Mouse (Mus musculus): ENCODE results near the gene Fam160a1. TPM values are rescaled to one million over a fixed set of nuclear protein-coding genes. Genes with fewer than 3 reads are reported as not detected.

Fam160a1 gene
- total and polyA plus RNA-seq, 2 experiments from 2014 or later: 0.45 to 1.2 TPM

DNA sequence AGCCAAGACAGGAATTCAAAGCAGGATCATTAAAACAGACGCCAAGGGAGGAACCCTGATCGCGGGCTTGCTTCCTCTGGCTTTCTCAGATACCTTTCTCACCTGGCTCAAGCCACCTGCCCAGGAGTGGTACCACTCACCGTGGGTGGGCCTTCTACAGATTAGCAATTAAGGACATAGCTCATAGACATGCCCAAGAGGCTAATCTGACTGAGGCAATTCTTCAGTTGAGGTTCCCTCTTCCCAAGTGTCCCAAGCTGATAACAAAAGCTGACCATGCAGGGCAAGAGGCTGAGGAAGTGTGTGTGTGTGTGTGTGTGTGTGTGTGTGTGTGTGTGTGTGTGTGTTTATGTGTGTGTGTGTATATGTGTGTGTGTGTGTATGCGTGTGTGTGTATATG, 38.9 kb upstream of the Fam160a1 start:
- H3K27me3 ChIP-seq (ENCODE audit: insufficient read depth, low read length): no peaks in the 10 kb centered on the region
- H3K36me3 ChIP-seq (ENCODE audit: insufficient read depth, low read length): no peaks in the 10 kb centered on the region
- 80% methylated on average over 5 of the region's 5 CpGs for WGBS
- no peak overlapping the region for H3K9ac ChIP-seq (replicated peaks; ENCODE audit: low read length)
- TF ChIP-seq CTCF (IDR thresholded peaks at IDR 0.05; ENCODE audit: low read depth): no peak
- no peak overlapping the region for H3K4me3 ChIP-seq (ENCODE audit: low read length)
- no peak overlapping the region for H3K27ac ChIP-seq
- DNase-seq (ENCODE audit: low spot score) (no peak), ATAC-seq (no peak)
- no peaks in the 10 kb centered on the region for H3K9me3 ChIP-seq (ENCODE audit: low read length)
- no peaks in the 10 kb centered on the region for H3K4me1 ChIP-seq (ENCODE audit: insufficient read depth, low read length)
- no peak overlapping the region for H3K4me2 ChIP-seq (ENCODE audit: low read depth, low read length)

- H3K9me3 ChIP-seq (ENCODE audit: low read length): no peaks in the 10 kb centered on the region
- no peak for DNase-seq (ENCODE audit: low spot score)
Observed at GRCm38 (mm10) chr3:85855043-85855442, 38.0 kb upstream of the Fam160a1 start.

DNA sequence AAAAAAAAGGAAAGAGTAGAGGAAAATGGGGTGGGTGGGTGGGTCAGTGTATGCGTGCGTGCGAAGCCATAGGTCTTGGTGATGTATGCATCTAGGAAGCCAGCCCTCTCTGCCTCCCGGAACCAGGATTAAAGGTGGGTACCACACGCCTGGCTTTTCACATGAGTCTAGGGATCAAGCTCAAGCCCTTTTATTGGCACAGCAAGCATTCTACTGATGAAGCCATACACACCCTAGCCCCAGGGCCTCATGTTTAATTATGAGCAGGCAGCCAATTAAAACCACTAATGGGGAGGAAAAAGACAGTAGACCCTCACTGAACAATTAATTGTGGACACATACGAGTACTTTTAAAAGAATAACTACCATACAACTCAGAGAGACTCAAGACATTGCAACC, 37.1 kb upstream of the Fam160a1 start:
- Histone ChIP-seq H3K9ac (replicated peaks; ENCODE audit: low read length) (no peak overlapping the region), H3K36me3 (ENCODE audit: insufficient read depth, low read length) (no peaks in the 10 kb centered on the region), H3K27ac (no peak overlapping the region), H3K4me2 (ENCODE audit: low read depth, low read length) (no peak overlapping the region), H3K4me3 (ENCODE audit: low read length) (no peak overlapping the region), H3K4me1 (ENCODE audit: insufficient read depth, low read length) (no peaks in the 10 kb centered on the region), H3K9me3 (ENCODE audit: low read length) (no peaks in the 10 kb centered on the region), H3K27me3 (ENCODE audit: insufficient read depth, low read length) (no peaks in the 10 kb centered on the region)
- WGBS: 84% methylated on average over 6 of the region's 6 CpGs
- ATAC-seq (no peak), DNase-seq (ENCODE audit: low spot score) (no peak)
- TF ChIP-seq CTCF (IDR thresholded peaks at IDR 0.05; ENCODE audit: low read depth): no peak

More at GRCm38 (mm10) chr3:85855043-85855442, 38.0 kb upstream of the Fam160a1 start:
- no peak for ATAC-seq
- H3K36me3 ChIP-seq (ENCODE audit: insufficient read depth, low read length): no peaks in the 10 kb centered on the region
- no peak for TF ChIP-seq CTCF (IDR thresholded peaks at IDR 0.05; ENCODE audit: low read depth)
- H3K27ac ChIP-seq: no peak overlapping the region
- H3K4me3 ChIP-seq (ENCODE audit: low read length): no peak overlapping the region
- H3K4me1 ChIP-seq (ENCODE audit: insufficient read depth, low read length): no peaks in the 10 kb centered on the region
- H3K9ac ChIP-seq (replicated peaks; ENCODE audit: low read length): no peak overlapping the region
- no peaks in the 10 kb centered on the region for H3K27me3 ChIP-seq (ENCODE audit: insufficient read depth, low read length)
- H3K4me2 ChIP-seq (ENCODE audit: low read depth, low read length): no peak overlapping the region
- 82% methylated on average over 3 of the region's 3 CpGs for WGBS

- Histone ChIP-seq H3K36me3 (ENCODE audit: insufficient read depth, low read length) (no peaks in the 10 kb centered on the region), H3K4me2 (ENCODE audit: low read depth, low read length) (no peak overlapping the region), H3K4me3 (ENCODE audit: low read length) (no peak overlapping the region), H3K9me3 (ENCODE audit: low read length) (no peaks in the 10 kb centered on the region), H3K27me3 (ENCODE audit: insufficient read depth, low read length) (no peaks in the 10 kb centered on the region), H3K9ac (replicated peaks; ENCODE audit: low read length) (no peak overlapping the region), H3K4me1 (ENCODE audit: insufficient read depth, low read length) (no peaks in the 10 kb centered on the region), H3K27ac (no peak overlapping the region)
- DNase-seq (ENCODE audit: low spot score): no peak
- ATAC-seq: no peak
- TF ChIP-seq CTCF (IDR thresholded peaks at IDR 0.05; ENCODE audit: low read depth): no peak
- 88% methylated on average over 4 of the region's 4 CpGs for WGBS
Observed at GRCm38 (mm10) chr3:85853715-85854114, 36.6 kb upstream of the Fam160a1 start.

DNA sequence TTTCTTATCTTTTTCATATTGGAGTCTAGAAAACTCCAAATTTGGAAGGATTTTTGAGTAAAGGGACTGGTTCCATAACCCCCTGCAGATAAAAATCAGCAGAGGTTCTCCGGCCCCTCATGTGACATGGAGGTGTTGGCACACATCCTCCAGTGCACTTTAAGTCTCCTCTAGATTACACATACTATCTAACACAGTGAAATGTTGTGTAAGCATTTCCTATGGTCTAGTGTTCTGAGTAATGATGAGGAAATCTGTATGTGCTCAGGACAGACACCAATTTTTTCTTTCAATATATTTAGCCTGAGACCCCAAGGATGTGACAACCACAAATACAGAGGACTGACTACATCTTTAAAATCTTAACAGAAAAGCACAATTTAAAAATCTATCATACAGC, 33.0 kb upstream of the Fam160a1 start:
- Histone ChIP-seq H3K36me3 (ENCODE audit: insufficient read depth, low read length) (no peaks in the 10 kb centered on the region), H3K9ac (replicated peaks; ENCODE audit: low read length) (no peak overlapping the region)
- no peak for TF ChIP-seq CTCF (IDR thresholded peaks at IDR 0.05; ENCODE audit: low read depth)

GRCm38 (mm10) chr3:85846316-85846715, 29.2 kb upstream of the Fam160a1 start:
- 88% methylated on average over 1 of the region's 1 CpGs for WGBS
- ATAC-seq: no peak
- no peak overlapping the region for H3K9ac ChIP-seq (replicated peaks; ENCODE audit: low read length)

More for the DNA sequence above, 33.0 kb upstream of the Fam160a1 start:
- H3K27ac ChIP-seq: no peak overlapping the region
- DNase-seq (ENCODE audit: low spot score): no peak
- H3K4me1 ChIP-seq (ENCODE audit: insufficient read depth, low read length): no peaks in the 10 kb centered on the region
- no peaks in the 10 kb centered on the region for H3K9me3 ChIP-seq (ENCODE audit: low read length)
- ATAC-seq: no peak
- no peaks in the 10 kb centered on the region for H3K27me3 ChIP-seq (ENCODE audit: insufficient read depth, low read length)
- no peak overlapping the region for H3K4me2 ChIP-seq (ENCODE audit: low read depth, low read length)
- WGBS: 88% methylated on average over 1 of the region's 1 CpGs
- H3K4me3 ChIP-seq (ENCODE audit: low read length): no peak overlapping the region

GRCm38 (mm10) chr3:85845341-85845740, 28.2 kb upstream of the Fam160a1 start:
- H3K4me3 ChIP-seq (ENCODE audit: low read length): no peak overlapping the region
- 83% methylated on average over 6 of the region's 6 CpGs for WGBS
- no peak overlapping the region for H3K4me2 ChIP-seq (ENCODE audit: low read depth, low read length)
- H3K4me1 ChIP-seq (ENCODE audit: insufficient read depth, low read length): no peaks in the 10 kb centered on the region
- no peaks in the 10 kb centered on the region for H3K9me3 ChIP-seq (ENCODE audit: low read length)
- DNase-seq (ENCODE audit: low spot score): no peak
- no peaks in the 10 kb centered on the region for H3K27me3 ChIP-seq (ENCODE audit: insufficient read depth, low read length)
- no peak for ATAC-seq
- H3K36me3 ChIP-seq (ENCODE audit: insufficient read depth, low read length): no peaks in the 10 kb centered on the region
- no peak overlapping the region for H3K27ac ChIP-seq
- no peak overlapping the region for H3K9ac ChIP-seq (replicated peaks; ENCODE audit: low read length)
- no peak for TF ChIP-seq CTCF (IDR thresholded peaks at IDR 0.05; ENCODE audit: low read depth)

More at GRCm38 (mm10) chr3:85846316-85846715, 29.2 kb upstream of the Fam160a1 start:
- Histone ChIP-seq H3K27me3 (ENCODE audit: insufficient read depth, low read length) (no peaks in the 10 kb centered on the region), H3K4me3 (ENCODE audit: low read length) (no peak overlapping the region), H3K36me3 (ENCODE audit: insufficient read depth, low read length) (no peaks in the 10 kb centered on the region), H3K9me3 (ENCODE audit: low read length) (no peaks in the 10 kb centered on the region), H3K4me2 (ENCODE audit: low read depth, low read length) (no peak overlapping the region), H3K27ac (no peak overlapping the region), H3K4me1 (ENCODE audit: insufficient read depth, low read length) (no peaks in the 10 kb centered on the region)
- no peak for DNase-seq (ENCODE audit: low spot score)
- no peak for TF ChIP-seq CTCF (IDR thresholded peaks at IDR 0.05; ENCODE audit: low read depth)
